Mouse (Mus musculus): ENCODE measurements around the gene Arl3. TPM values are rescaled to one million over a fixed set of nuclear protein-coding genes. Genes with fewer than 3 reads are reported as not detected.

Arl3 gene
- polyA plus RNA-seq, 1 experiment, result 81.9 TPM

GRCm38 (mm10) chr19:46562581-46563515, 10.2 kb downstream of the Arl3 start:
- no peak overlapping the region for H3K4me2 ChIP-seq (ENCODE audit: low read depth)
- no peak overlapping the region for H3ac ChIP-seq (ENCODE audit: control insufficient read depth, insufficient read length)
- H3K36me3 ChIP-seq (ENCODE audit: control insufficient read depth, insufficient read depth), result no peaks in the 10 kb centered on the region
- no peaks in the 10 kb centered on the region for H3K79me2 ChIP-seq (ENCODE audit: control insufficient read depth, insufficient read depth)
- TF ChIP-seq TCF12 (IDR thresholded peaks at IDR 0.05; ENCODE audit: insufficient read depth, poor library complexity, severe bottlenecking) (no peak), MYOG (IDR thresholded peaks at IDR 0.05; ENCODE audit: control insufficient read depth in 1 of 3, insufficient read depth in 1 of 3, insufficient read length in 2 of 3, low read depth in 2 of 3) (no peak), POLR2A (IDR thresholded peaks at IDR 0.05; ENCODE audit: insufficient read length, low read depth) (no peak), TCF3 (IDR thresholded peaks at IDR 0.05; ENCODE audit: insufficient read length, low read depth) (no peak), CEBPB (IDR thresholded peaks at IDR 0.05; ENCODE audit: insufficient read depth, poor library complexity, severe bottlenecking) (no peak)
- no peak overlapping the region for H3K4me3 ChIP-seq
- no peaks in the 10 kb centered on the region for H3K27me3 ChIP-seq (ENCODE audit: control insufficient read depth, insufficient read depth, insufficient read length)

GRCm38 (mm10) chr19:46562132-46562531, 10.9 kb downstream of the Arl3 start:
- Histone ChIP-seq H3ac (ENCODE audit: control insufficient read depth, insufficient read length) (no peak overlapping the region), H3K36me3 (ENCODE audit: control insufficient read depth, insufficient read depth) (no peaks in the 10 kb centered on the region), H3K27me3 (ENCODE audit: control insufficient read depth, insufficient read depth, insufficient read length) (no peaks in the 10 kb centered on the region), H3K79me2 (ENCODE audit: control insufficient read depth, insufficient read depth) (no peaks in the 10 kb centered on the region), H3K4me2 (ENCODE audit: low read depth) (no peak overlapping the region), H3K4me3 (no peak overlapping the region)
- no peak for TF ChIP-seq TCF3 (IDR thresholded peaks at IDR 0.05; ENCODE audit: insufficient read length, low read depth)
- TF ChIP-seq USF1 (IDR thresholded peaks at IDR 0.05; ENCODE audit: low read depth), result no peak
- no peak for TF ChIP-seq CEBPB (IDR thresholded peaks at IDR 0.05; ENCODE audit: insufficient read depth, poor library complexity, severe bottlenecking)
- no peak for TF ChIP-seq E2F4 (IDR thresholded peaks at IDR 0.05; ENCODE audit: insufficient read depth)
- no peak for TF ChIP-seq MYOG (IDR thresholded peaks at IDR 0.05; ENCODE audit: control insufficient read depth in 1 of 3, insufficient read depth in 1 of 3, insufficient read length in 2 of 3, low read depth in 2 of 3)
- no peak for TF ChIP-seq POLR2AphosphoS2 (IDR thresholded peaks at IDR 0.05; ENCODE audit: insufficient read length, low read depth)
- TF ChIP-seq MAX (IDR thresholded peaks at IDR 0.05; ENCODE audit: low read depth), result no peak
- no peak for TF ChIP-seq TCF12 (IDR thresholded peaks at IDR 0.05; ENCODE audit: insufficient read depth, poor library complexity, severe bottlenecking)

GRCm38 (mm10) chr19:46558631-46559030, 14.4 kb downstream of the Arl3 start:
- Histone ChIP-seq H3ac (ENCODE audit: control insufficient read depth, insufficient read length) (no peak overlapping the region), H3K36me3 (ENCODE audit: control insufficient read depth, insufficient read depth) (no peaks in the 10 kb centered on the region), H3K4me3 (no peak overlapping the region), H3K4me2 (ENCODE audit: low read depth) (no peak overlapping the region), H3K79me2 (ENCODE audit: control insufficient read depth, insufficient read depth) (no peaks in the 10 kb centered on the region), H3K27me3 (ENCODE audit: control insufficient read depth, insufficient read depth, insufficient read length) (no peaks in the 10 kb centered on the region)
- TF ChIP-seq MYOG (IDR thresholded peaks at IDR 0.05; ENCODE audit: control insufficient read depth in 1 of 3, insufficient read depth in 1 of 3, insufficient read length in 2 of 3, low read depth in 2 of 3) (no peak), TCF3 (IDR thresholded peaks at IDR 0.05; ENCODE audit: insufficient read length, low read depth) (no peak), E2F4 (IDR thresholded peaks at IDR 0.05; ENCODE audit: insufficient read depth) (no peak), POLR2A (IDR thresholded peaks at IDR 0.05; ENCODE audit: insufficient read length, low read depth) (no peak), REST (IDR thresholded peaks at IDR 0.05; ENCODE audit: insufficient read depth, insufficient read length) (no peak), USF1 (IDR thresholded peaks at IDR 0.05; ENCODE audit: low read depth) (no peak), SRF (IDR thresholded peaks at IDR 0.05; ENCODE audit: control insufficient read depth, insufficient read length, low read depth) (no peak), TCF12 (IDR thresholded peaks at IDR 0.05; ENCODE audit: insufficient read depth, poor library complexity, severe bottlenecking) (no peak), MYOD1 (IDR thresholded peaks at IDR 0.05; ENCODE audit: control insufficient read depth in 1 of 3, insufficient read length in 2 of 3, low read depth in 2 of 3) (no peak), MAX (IDR thresholded peaks at IDR 0.05; ENCODE audit: low read depth) (no peak), CEBPB (IDR thresholded peaks at IDR 0.05; ENCODE audit: insufficient read depth, poor library complexity, severe bottlenecking) (no peak), POLR2AphosphoS2 (IDR thresholded peaks at IDR 0.05; ENCODE audit: insufficient read length, low read depth) (no peak)

GRCm38 (mm10) chr19:46558009-46558408, 15.0 kb downstream of the Arl3 start:
- H3K4me3 ChIP-seq, result no peak overlapping the region
- no peaks in the 10 kb centered on the region for H3K79me2 ChIP-seq (ENCODE audit: control insufficient read depth, insufficient read depth)
- H3K36me3 ChIP-seq (ENCODE audit: control insufficient read depth, insufficient read depth), result no peaks in the 10 kb centered on the region
- no peak overlapping the region for H3K4me2 ChIP-seq (ENCODE audit: low read depth)
- TF ChIP-seq CEBPB (IDR thresholded peaks at IDR 0.05; ENCODE audit: insufficient read depth, poor library complexity, severe bottlenecking) (no peak), USF1 (IDR thresholded peaks at IDR 0.05; ENCODE audit: low read depth) (no peak), POLR2A (IDR thresholded peaks at IDR 0.05; ENCODE audit: insufficient read length, low read depth) (no peak), MYOD1 (IDR thresholded peaks at IDR 0.05; ENCODE audit: control insufficient read depth in 1 of 3, insufficient read length in 2 of 3, low read depth in 2 of 3) (no peak), E2F4 (IDR thresholded peaks at IDR 0.05; ENCODE audit: insufficient read depth) (no peak), MYOG (IDR thresholded peaks at IDR 0.05; ENCODE audit: control insufficient read depth in 1 of 3, insufficient read depth in 1 of 3, insufficient read length in 2 of 3, low read depth in 2 of 3) (no peak), POLR2AphosphoS2 (IDR thresholded peaks at IDR 0.05; ENCODE audit: insufficient read length, low read depth) (no peak), TCF3 (IDR thresholded peaks at IDR 0.05; ENCODE audit: insufficient read length, low read depth) (no peak), TCF12 (IDR thresholded peaks at IDR 0.05; ENCODE audit: insufficient read depth, poor library complexity, severe bottlenecking) (no peak), REST (IDR thresholded peaks at IDR 0.05; ENCODE audit: insufficient read depth, insufficient read length) (no peak), MAX (IDR thresholded peaks at IDR 0.05; ENCODE audit: low read depth) (no peak), SRF (IDR thresholded peaks at IDR 0.05; ENCODE audit: control insufficient read depth, insufficient read length, low read depth) (no peak)
- no peak overlapping the region for H3ac ChIP-seq (ENCODE audit: control insufficient read depth, insufficient read length)
- H3K27me3 ChIP-seq (ENCODE audit: control insufficient read depth, insufficient read depth, insufficient read length), result no peaks in the 10 kb centered on the region

Data from myocyte (in vitro differentiated cells).